Mouse (Mus musculus) G1E (cell line): ENCODE data around the gene Ephb1. TPM values are rescaled to one million over a fixed set of nuclear protein-coding genes. Genes with fewer than 3 reads are reported as not detected.

Source experiments
- ATAC-seq: 2 replicates; pipeline ENCODE4 v1.8.0; 2016; ENCODE audit warnings: mild to moderate bottlenecking; ENCODE audit not compliant: insufficient number of reproducible peaks, poor library complexity, low FRiP score, severe bottlenecking; ENCODE audit errors: extremely low read depth
- DNase-seq: peaks from one replicate; pipeline ENCODE4 v3.0.0; 2012; ENCODE audit warnings: low spot score
- H3K27me3 ChIP-seq: 2 replicates; pipeline ENCODE4 v1.6.1; 2012; ENCODE audit warnings: mild to moderate bottlenecking, low read length, inconsistent platforms; ENCODE audit not compliant: insufficient read depth
- H3K36me3 ChIP-seq: replicated peaks from 2 replicates; pipeline ENCODE3; 2012; ENCODE audit warnings: mild to moderate bottlenecking, inconsistent platforms
- H3K4me1 ChIP-seq: 2 replicates; pipeline ENCODE4 v1.6.1; 2012; ENCODE audit warnings: low read depth, low read length, inconsistent platforms, mixed read lengths; ENCODE audit not compliant: insufficient read depth
- H3K4me3 ChIP-seq: 2 replicates; pipeline ENCODE4 v1.5.1; 2012; ENCODE audit warnings: low read depth, mild to moderate bottlenecking, inconsistent platforms, low read length, moderate library complexity, mixed read lengths
- H3K9me3 ChIP-seq: replicated peaks from 2 replicates; pipeline ENCODE4 v1.6.1; 2012; ENCODE audit warnings: inconsistent platforms
- CTCF ChIP-seq: IDR thresholded peaks from 2 replicates; pipeline ENCODE4 v1.5.1; 2012; ENCODE audit warnings: low read depth, low read length, inconsistent platforms, mixed read lengths
- GATA1 ChIP-seq: IDR thresholded peaks from 2 replicates; pipeline ENCODE4 v1.6.1; 2012; ENCODE audit warnings: borderline replicate concordance, low read length, inconsistent platforms, mixed read lengths
- GATA2 ChIP-seq: IDR thresholded peaks from 2 replicates; pipeline ENCODE4 v1.6.1; 2012; ENCODE audit warnings: low read depth, low read length, inconsistent platforms, borderline replicate concordance
- POLR2AphosphoS5 ChIP-seq: IDR thresholded peaks from 2 replicates; pipeline ENCODE4 v1.6.1; 2012; ENCODE audit warnings: low read depth, low read length, inconsistent platforms; ENCODE audit not compliant: insufficient replicate concordance
- TAL1 ChIP-seq: conservative IDR thresholded peaks from 2 replicates; pipeline ENCODE4 v1.6.1; 2012; ENCODE audit warnings: low read depth, low read length, inconsistent platforms, mixed read lengths
- polyA plus RNA-seq: library from polyadenylated mRNA; stranded (reverse); fragments of >175 nt; gene quantifications from 2 replicates; pipeline ENCODE4 v1.2.3, GENCODE M21; 2012
- total RNA-seq, 2 experiments: library from RNA; stranded (forward) in 1 of 2; stranded (reverse) in 1 of 2; fragments of 200-1000 nt in 1 of 2; fragments of >200 nt in 1 of 2; fragmentation: Nextera tagmentation in 1 of 2; gene quantifications; 2 replicates each; pipeline ENCODE4 v1.2.3; 2014 to 2017

Ephb1 gene
- total and polyA plus RNA-seq, 3 experiments = 0.05 TPM; not detected in 2

- Histone ChIP-seq H3K4me1 (no peaks in the 10 kb centered on the region), H3K4me3 (no peak overlapping the region), H3K36me3 (no peaks in the 10 kb centered on the region), H3K9me3 (peaks cover 82% of the 10 kb centered on the region), H3K27me3 (no peaks in the 10 kb centered on the region)
- ATAC-seq (no peak), DNase-seq (no peak)
- TF ChIP-seq GATA1 (no peak), TAL1 (no peak), CTCF (no peak), GATA2 (no peak), POLR2AphosphoS5 (no peak)
These were observed 13.7 kb downstream of the Ephb1 start for GRCm38 (mm10) chr9:102340768-102341167.

GRCm38 (mm10) chr9:102335571-102336282 lies 18.8 kb downstream of the Ephb1 start:
- Histone ChIP-seq H3K4me1 (no peaks in the 10 kb centered on the region), H3K36me3 (no peaks in the 10 kb centered on the region), H3K4me3 (no peak overlapping the region), H3K9me3 (peaks cover 78% of the 10 kb centered on the region), H3K27me3 (no peaks in the 10 kb centered on the region)
- TF ChIP-seq GATA2 (no peak), POLR2AphosphoS5 (no peak), CTCF (no peak), GATA1 (no peak), TAL1 (no peak)
- DNase-seq (no peak), ATAC-seq (no peak)

GRCm38 (mm10) chr9:102330266-102331060 lies 24.0 kb downstream of the Ephb1 start:
- Histone ChIP-seq H3K27me3 (no peaks in the 10 kb centered on the region), H3K9me3 (peaks cover 80% of the 10 kb centered on the region), H3K36me3 (no peaks in the 10 kb centered on the region), H3K4me1 (no peaks in the 10 kb centered on the region), H3K4me3 (no peak overlapping the region)
- DNase-seq = no peak
- no peak for ATAC-seq
- no peak for TF ChIP-seq CTCF
- TF ChIP-seq TAL1 = no peak
- no peak for TF ChIP-seq GATA2
- TF ChIP-seq POLR2AphosphoS5 = no peak
- TF ChIP-seq GATA1 = no peak

GRCm38 (mm10) chr9:102327625-102328150 lies 26.8 kb downstream of the Ephb1 start:
- H3K4me1 ChIP-seq = no peaks in the 10 kb centered on the region
- DNase-seq = no peak
- peaks cover 82% of the 10 kb centered on the region for H3K9me3 ChIP-seq
- no peaks in the 10 kb centered on the region for H3K27me3 ChIP-seq
- no peak for ATAC-seq
- TF ChIP-seq TAL1 (no peak), GATA1 (no peak), POLR2AphosphoS5 (no peak), GATA2 (no peak), CTCF (no peak)
- H3K4me3 ChIP-seq = no peak overlapping the region
- H3K36me3 ChIP-seq = no peaks in the 10 kb centered on the region

GRCm38 (mm10) chr9:102315436-102315835 lies 39.1 kb downstream of the Ephb1 start:
- no peaks in the 10 kb centered on the region for H3K4me1 ChIP-seq
- ATAC-seq = no peak
- DNase-seq = no peak
- H3K9me3 ChIP-seq = peaks cover 60% of the 10 kb centered on the region
- TF ChIP-seq GATA1 (no peak), TAL1 (no peak), GATA2 (no peak), CTCF (no peak), POLR2AphosphoS5 (no peak)
- H3K27me3 ChIP-seq = no peaks in the 10 kb centered on the region
- H3K4me3 ChIP-seq = no peak overlapping the region
- no peaks in the 10 kb centered on the region for H3K36me3 ChIP-seq

- Histone ChIP-seq H3K9me3 (peaks cover 60% of the 10 kb centered on the region), H3K4me3 (no peak overlapping the region), H3K4me1 (no peaks in the 10 kb centered on the region), H3K27me3 (no peaks in the 10 kb centered on the region), H3K36me3 (no peaks in the 10 kb centered on the region)
- ATAC-seq = no peak
- no peak for DNase-seq
- TF ChIP-seq POLR2AphosphoS5 = no peak
- no peak for TF ChIP-seq CTCF
- no peak for TF ChIP-seq GATA1
- TF ChIP-seq GATA2 = no peak
- TF ChIP-seq TAL1 = no peak
These were observed 39.7 kb downstream of the Ephb1 start for GRCm38 (mm10) chr9:102314795-102315194.
